Mouse (Mus musculus): Measurements from ENCODE around the gene Rsrc2.
"Not testable (repeated sequence)": the region's sequence is repeated elsewhere in the genome, so short reads cannot be mapped to it uniquely, and the experiment has no call there.

Gene Rsrc2

DNA sequence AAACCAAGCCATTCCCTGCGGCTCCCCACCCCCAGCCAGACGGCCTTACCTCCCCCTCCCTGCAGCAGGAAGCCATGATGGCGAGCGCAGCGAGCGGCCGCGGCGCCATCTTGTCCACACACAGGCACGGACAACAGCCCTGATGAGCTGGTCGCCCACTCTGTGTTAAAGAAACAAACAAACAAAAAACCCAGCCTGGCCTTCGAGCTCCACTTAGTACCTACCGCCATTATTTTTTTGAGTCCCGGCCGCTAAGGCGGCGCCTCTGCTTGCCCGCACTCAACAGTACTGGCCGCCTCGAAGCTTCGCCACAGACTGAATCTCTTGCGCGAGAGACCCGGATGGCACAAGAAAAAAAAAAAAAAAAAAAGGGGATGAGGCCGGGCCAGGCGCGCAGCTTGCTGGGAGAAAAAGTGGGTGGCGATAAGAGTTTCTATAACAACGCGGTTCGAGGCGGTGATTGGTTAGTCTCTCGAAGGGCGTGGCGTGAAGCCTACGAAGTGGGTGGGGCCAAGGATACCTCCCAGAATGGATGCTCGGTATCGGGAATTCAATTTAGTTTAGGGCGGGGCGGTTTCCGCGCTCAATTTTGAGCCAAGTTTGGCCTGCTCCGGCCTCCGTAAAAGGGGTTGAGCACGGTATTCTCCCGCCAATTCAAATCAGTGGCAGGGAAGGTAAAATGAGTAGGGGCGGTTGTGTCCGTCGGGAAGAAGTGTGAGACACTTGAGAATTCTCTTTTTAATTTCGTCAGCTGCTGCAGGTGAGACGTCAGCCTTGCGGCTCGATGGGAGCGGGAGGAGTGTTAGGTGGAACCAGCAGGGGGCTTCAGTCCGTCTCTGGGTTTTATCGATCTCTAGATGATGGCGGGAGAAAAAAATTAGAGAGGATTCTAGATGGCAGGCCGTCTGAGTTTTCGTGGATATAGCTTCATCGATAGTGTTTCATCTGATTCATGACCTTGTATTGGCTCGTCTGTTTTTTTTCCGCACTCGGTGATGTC, at the start of gene Rsrc2, which contains the start of gene Kntc1:
Gene Rsrc2, minus strand, starts transcription at position 350 of the 1,000 bp plus-strand sequence.
Gene Kntc1, plus strand, starts transcription at position 652 of the 1,000 bp plus-strand sequence.
- in situ Hi-C loops (cut with MseI, MboI): no loop called here

DNA sequence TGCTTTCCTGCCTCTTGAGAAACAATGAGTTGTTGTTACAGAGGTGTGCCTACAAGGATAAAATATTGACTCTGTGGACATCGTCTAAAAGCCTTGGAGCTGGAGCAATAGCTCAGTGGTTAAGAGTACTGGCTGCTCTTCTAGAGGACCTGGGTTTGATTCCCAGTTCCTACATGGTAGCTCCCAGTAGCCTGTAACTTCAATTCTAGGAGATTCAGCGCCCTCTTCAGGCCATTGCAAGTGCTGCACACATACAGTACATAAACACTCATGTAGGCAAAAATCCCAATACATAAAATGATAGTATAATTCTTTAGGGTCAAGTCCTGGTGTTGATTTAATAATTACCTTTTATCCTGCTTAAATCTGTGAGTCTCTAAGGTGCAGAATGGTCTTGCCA, 43.9 kb upstream of the Rsrc2 start:
- in situ Hi-C loops (cut with MseI, MboI): no loop called here

- in situ Hi-C loops (cut with MseI, MboI): no loop called here
Measured at GRCm38 (mm10) chr5:123788976-123789375, 39.8 kb upstream of the Rsrc2 start.

DNA sequence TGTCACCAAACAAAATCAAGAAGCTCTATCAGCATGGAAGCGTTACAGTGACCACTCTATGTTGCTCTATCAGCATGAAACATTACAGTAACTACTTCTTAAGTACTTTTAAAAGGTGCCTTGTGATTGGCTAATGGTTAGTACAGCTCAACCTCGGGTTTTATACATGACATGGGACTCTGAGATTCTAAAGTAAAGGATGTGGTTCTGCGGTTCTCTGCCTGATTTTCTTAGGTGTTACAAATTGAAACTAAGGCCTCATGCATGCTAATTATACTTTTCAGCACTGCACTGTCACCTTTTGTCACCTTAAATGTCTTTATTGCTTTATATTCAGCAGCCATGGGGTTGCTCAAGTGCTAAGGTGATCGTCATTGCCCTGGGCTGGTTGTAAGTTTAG, 32.6 kb upstream of the Rsrc2 start:
- in situ Hi-C loops (cut with MseI, MboI): no loop called here

DNA sequence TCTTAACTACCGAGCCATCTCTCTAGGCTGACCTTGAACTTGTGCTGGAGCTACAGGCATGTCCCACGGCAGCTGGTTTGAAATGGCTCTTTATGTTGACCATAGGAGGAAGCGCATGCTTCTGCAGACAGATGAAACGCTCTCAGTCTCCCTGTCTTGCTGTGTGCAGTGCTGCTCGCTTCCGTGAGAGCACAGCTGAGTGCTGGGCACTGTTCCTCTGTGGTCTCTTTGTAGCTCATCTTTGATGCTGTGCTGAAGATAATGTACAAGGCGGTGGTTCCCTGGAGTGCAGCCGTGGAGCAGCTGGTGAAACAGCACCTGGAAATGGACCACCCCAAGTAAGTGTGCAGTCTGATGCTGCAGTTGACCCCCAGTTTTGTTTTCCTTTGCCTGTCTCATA, 31.5 kb upstream of the Rsrc2 start:
- in situ Hi-C loops (cut with MseI, MboI): no loop called here

- in situ Hi-C loops (cut with MseI, MboI): no loop called here
Measured at GRCm38 (mm10) chr5:123773441-123773840, 24.2 kb upstream of the Rsrc2 start.

DNA sequence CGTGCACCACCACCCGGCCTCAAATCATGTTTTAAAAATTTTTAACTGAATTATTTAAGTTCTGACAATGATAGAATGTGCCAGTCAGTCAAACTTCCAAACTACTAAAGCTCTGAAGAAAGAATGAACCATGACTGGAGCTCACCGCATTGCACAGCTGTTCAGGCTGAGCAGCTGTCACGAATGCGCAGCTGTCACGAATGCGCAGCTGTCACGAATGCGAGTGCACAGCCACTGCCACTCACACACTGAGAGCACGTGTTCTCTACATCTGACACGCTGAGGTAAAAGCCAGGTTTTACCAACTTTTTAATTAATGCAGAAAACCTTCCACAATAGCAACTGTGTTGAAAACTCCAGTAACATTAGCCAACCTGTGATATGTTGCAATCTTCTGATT, 17.2 kb upstream of the Rsrc2 start:
- in situ Hi-C loops (cut with MseI, MboI): not testable (repeated sequence)

DNA sequence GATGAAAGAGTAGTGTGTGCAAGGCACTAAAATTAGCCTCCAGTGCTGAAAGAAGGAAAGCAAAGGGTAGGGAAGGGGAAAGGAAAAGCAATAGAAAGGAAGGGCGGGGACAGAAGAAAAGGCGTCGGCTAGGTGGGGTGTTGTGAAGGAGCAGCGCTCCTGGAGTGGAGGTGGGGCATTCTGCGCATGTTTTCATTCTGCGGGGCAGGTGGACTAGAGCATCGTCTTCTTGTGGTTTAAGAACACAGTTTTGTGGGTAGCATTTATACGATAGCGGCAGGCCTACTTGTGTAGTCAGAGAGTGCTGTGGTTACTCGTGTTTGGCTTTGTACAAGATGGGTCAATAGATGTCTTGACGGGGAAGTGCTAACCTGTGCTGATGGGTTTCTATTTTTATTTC, 16.3 kb upstream of the Rsrc2 start:
- in situ Hi-C loops (cut with MseI, MboI): no loop called here

DNA sequence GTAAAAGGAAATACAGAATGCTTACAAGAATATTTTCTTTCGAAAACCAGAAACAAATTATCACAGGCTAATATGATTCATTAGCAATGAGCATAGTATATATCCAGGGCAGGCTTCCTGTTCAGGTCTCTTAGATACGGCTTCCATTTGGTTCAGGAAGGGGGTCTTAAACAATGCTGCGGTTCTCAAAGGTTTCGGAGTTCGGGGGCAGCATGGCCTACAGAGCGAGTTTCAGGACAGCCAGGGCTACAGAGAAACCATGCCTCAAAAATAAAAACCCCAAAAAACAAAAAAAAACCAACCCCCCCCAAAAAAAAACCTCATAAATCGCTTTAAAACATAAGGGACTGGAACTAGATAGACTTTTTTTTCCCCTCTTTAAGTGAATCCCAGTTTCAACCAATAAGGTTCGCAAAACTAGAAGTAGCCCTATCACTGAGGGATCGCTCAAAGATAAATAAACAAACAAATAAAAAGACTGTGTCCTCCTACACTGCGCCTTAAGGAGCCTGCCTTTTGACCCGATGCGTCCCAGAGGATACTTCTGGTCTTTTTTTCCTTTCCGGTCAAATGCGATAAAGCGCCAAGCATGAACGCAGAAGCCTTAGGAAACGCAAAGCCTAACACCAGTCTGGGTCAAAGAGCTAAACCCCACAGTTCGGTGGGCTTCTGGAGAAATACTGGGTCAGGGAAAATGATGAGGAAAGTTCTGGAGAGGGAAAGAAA, 712 bp downstream of the Rsrc2 start:
- in situ Hi-C loops (cut with MseI, MboI): no loop called here

DNA sequence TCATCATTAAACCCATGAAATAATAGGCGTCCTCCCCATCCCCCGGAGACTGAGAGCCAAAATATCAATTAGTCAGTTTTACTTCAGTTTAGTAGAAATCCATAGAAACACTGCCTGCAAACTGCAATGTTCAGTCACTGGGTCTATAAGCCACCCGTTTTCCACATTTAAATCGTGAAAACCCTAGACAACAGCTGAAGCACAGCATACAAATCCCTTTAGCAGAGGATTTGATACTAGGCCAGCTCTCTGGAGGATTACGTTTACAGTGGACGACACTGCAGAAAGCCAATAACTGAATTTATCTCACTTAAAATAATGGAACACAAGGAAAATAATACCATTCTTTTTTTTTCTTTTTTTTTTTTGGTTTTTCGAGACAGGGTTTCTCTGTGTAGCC, 1.6 kb downstream of the Rsrc2 start:
- in situ Hi-C loops (cut with MseI, MboI): no loop called here

- in situ Hi-C loops (cut with MseI, MboI): no loop called here
Measured at GRCm38 (mm10) chr5:123746253-123746652, 3.0 kb downstream of the Rsrc2 start.

DNA sequence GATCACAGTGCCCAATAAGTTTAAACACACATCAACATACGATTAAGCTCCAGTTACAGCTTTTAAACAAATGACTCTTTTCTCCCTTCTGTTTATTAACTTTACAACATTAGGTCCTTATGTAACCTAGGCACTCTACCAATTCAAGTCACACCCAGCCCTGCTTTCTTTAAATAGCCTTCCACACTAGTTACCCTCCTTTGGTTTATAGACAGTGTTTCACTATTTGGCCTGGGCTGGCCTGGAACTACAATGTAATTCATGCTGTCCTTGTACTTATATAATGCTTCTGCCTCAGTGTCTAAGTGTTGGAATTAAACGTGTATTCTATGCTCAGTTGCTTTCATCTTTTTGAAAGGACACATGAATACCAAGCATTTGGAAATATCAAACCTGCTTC, 4.9 kb downstream of the Rsrc2 start:
- in situ Hi-C loops (cut with MseI, MboI): no loop called here

GRCm38 (mm10) chr5:123730981-123731380, 18.2 kb downstream of the Rsrc2 start:
- in situ Hi-C loops (cut with MseI, MboI): no loop called here

- in situ Hi-C loops (cut with MseI, MboI): not testable (repeated sequence)
Measured at GRCm38 (mm10) chr5:123723816-123724215, 25.4 kb downstream of the Rsrc2 start.

DNA sequence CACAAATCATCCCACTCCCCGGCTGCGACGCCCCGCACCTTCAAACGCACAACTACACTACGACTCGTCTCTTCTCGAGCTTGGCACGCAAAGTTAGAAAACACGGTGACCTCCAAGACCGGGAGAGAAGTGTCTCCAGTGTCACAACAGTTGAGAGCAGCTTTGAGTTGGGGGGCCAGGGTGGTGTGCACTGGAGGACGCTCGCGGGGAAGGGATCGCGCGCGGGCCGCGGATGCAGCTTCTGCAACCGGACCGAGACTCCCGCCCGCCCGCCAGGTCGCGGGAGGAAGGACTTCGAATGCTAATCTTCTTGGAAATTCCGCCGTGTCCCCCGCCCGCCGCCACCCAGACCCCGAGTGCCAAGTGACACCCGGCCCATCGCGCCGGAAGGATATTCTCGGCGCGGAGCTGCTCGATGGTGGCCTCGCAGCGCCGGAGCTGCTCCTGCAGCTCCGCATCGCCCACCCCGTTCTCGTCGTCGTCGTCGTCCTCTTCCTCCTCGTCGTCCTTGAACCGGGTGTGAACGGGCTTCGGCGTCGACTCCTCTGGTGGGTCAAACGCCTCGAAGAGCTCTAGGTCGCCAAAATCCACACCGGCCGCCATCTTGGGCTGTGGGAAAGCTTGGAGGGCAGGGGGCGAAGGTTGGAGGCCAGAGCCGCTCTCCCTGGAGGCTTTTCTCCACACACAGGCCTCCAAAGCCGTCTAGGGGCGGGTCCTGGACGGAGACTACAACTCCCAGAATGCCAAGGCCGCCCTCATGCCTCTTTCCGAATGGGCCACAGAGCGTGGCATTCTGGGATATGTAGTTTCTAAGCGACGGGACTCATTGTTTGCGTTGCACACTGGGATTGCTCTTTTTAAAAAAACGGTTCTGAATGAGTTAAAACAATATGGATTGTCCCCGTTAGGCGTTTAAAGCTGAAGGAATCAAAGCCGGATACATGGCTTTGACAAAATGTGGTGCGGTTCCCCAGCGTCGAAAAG, 28.6 kb downstream of the Rsrc2 start, which contains the start of gene Zcchc8:
Gene Zcchc8, minus strand, starts transcription at position 773 of the 984 bp plus-strand sequence.
- in situ Hi-C loops (cut with MseI, MboI): no loop called here

DNA sequence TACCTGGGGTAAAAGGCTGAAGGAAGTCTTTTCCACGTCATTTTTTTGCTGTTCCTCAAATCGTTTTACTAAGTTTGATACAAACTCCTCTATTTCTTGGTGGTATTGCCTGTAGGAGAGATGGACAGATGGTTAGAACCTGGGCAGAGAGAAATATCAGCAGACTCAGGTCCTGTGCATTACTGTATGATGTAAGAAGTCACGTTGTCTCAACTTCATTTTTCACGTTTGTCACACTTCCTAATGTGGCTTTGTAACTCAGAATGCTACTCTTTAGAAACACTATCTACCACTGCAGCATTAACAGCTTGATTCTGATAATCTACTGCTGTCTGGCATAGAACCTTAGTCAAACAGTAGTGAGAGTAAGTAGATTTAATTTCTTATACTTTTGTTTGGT, 34.6 kb downstream of the Rsrc2 start:
- in situ Hi-C loops (cut with MseI, MboI): no loop called here

DNA sequence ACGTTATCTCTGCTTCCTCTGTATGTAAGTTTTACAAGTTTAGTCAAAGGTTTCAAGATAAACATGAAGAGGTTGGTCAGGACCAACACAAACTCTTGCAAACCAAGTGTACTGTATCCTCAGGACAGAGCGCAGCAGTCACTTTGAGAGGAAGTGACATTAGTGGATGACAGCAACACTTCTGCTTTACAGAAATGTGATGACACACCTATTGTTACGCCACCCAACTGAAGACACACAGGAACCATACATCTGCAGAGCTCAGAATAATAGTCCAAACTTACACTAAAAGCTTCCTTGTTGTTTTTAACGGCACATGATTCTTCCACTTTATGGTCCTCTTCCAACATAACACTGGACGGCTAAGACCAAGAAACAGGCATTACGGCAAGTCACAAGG, 35.4 kb downstream of the Rsrc2 start:
- in situ Hi-C loops (cut with MseI, MboI): no loop called here

GRCm38 (mm10) chr5:123709571-123709970, 39.6 kb downstream of the Rsrc2 start:
- in situ Hi-C loops (cut with MseI, MboI): no loop called here

DNA sequence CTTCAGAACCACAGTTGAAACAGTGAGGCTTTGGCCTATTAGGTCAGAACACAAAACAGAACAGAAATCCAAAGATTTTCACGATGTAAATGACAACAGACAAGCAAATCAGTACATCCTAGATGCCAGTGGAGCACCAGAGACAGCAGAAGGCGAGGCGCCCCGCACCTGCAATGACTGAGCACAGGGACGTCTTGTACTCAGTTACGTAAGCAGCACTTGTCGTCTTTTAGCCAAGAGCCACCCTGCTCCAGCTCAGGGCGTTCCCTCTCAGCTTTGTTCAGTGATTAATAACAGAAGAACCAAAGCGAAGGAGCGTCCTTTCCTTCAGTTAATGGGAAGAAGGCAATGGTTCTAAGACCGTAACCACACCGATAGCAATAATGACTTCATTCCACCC, 40.6 kb downstream of the Rsrc2 start:
- in situ Hi-C loops (cut with MseI, MboI): no loop called here

- in situ Hi-C loops (cut with MseI, MboI): no loop called here
Measured at GRCm38 (mm10) chr5:123700625-123701024, 48.6 kb downstream of the Rsrc2 start.

DNA sequence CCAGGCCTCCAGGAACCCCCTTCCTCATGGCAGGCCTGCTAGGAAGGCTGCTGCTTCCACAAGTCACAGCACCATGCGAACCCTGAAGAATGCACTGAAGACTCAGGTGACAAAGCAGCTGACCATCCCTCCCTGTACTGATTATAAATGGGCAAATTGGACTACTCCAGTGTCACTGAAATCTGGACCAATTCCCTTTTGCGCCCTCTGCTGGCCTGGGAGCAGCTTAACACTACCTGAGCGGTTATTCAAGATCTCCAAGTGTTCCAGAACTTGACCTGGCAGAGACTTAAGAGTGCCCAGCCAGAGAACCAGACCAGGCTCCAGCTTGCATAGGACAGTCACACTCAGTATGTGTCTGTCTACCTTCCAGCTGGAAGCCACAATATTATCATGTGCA, 50.0 kb downstream of the Rsrc2 start:
- in situ Hi-C loops (cut with MseI, MboI): loop anchor here (5.0 to 10.0 kb wide), 2 partner anchors 67 to 74 kb away; no protein-coding TSS in a partner anchor
